Mouse (Mus musculus): ENCODE data around the gene S1pr1.

S1pr1 gene

DNA sequence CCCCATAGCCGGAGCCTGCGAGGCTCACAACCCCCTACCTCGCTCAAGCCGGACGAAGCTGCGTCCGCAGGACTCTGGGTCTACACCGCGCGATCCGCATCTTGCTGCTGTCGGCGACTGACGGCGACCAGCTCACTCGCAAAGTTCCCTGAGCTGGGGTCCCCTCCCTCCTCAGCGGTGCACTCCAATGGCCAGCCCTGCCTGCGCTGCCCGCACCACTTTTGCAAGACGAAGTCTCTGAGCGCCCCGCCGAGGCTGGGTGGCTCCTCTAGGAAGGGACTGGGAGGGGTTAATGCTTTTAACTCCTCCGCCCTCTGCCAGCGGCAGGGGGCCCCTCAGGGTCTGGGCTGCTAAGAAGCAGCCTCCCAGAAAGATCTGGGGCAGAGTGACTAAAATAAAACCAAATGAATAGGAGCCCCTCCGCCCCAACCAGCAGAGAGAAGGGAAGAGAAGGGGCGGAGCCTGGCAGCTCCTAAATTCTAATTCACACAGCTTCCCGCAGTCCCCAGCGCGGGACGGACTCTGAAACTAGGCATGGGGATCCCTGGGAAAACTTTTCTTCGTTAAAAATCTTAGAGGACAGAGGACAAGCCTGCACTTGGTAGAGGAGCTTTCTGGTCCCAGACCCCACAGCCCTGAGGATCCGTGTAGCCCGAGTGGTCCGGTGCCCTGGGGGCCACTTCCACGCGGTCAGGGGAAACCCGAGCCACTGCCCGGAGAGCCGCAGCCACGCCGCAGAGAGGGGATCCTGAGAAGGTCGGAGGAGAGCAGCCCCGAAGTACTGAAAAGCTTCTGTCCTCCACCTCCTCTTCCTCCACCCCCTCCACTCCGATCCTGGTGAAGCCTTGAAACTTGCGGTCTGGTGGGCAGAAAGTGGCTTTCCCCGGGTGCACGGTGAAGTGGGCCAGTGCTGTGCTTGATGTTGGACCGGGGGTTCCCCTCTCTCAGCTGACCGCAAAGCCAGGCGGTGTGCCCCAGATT is at the start of gene S1pr1:
Gene S1pr1, minus strand, starts transcription at position 402 of the 981 bp plus-strand sequence.
- peak; percentile 60; the same call in 1 of the 2 replicates for ATAC-seq (ENCODE audit: insufficient number of reproducible peaks, low FRiP score, low TSS enrichment)

GRCm38 (mm10) chr3:115763292-115763691 is 48.4 kb upstream of the S1pr1 start:
- ATAC-seq (ENCODE audit: insufficient number of reproducible peaks, low FRiP score, low TSS enrichment): no peak

DNA sequence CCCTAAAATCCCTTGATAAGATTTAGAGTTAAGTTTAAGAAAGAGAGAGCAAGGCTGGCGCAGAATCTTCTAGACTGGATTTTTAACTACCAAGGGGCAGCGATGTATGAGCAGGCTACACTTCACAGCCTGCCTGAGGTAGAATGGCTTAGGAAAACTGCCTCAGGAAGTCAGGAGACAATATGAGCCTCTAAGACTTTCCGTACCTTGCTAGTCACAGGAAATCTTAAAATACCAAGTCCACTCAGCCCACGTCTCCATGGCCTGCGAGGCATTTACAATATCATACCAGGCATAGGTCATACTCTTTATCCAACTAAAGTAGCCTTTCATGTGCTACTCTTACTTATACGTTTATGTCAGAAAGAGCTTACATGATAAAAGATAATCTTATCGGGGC is 48.0 kb upstream of the S1pr1 start:
- ATAC-seq (ENCODE audit: insufficient number of reproducible peaks, low FRiP score, low TSS enrichment): no peak

DNA sequence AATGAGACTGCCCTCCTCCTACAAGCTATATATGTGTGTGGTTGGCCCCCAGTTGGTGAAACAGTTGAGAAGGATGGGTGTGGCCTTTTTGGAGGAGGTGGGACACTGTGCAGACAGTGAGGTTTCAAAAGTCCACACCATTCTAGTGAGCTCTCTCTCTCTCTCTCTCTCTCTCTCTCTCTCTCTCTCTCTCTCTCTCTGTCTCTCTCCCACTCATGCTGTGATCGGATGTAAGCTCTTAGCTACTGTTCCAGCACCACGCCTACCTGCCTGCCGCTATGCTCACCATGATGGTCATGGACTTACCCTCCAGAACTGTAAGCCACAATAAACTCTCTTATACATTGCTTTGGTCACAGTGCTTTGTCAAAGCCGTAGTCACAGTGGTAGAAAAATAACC is 44.8 kb upstream of the S1pr1 start:
- no peak for ATAC-seq (ENCODE audit: insufficient number of reproducible peaks, low FRiP score, low TSS enrichment)

DNA sequence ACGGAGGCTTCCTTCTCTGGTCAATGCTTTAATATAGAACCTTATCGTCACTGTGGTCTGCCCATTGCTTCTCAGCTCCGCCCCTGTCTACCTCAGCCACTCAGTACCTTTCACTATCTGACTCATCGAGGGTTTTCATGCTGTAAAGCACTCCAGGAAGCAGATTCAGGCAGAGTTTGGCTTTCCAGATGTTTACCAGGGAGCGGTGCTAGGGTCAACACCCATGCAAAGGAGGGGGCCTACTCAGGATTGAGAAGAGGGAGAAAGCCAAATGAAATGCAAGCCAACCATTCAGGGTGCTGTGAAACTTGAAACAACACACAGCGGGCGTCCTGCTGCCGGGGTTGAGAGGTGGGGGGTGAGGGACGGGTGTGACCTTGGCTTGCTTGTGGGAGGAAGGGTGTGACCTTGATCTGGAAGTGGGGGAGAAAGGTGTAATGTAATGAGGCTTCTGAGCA is 43.6 kb upstream of the S1pr1 start:
- no peak for ATAC-seq (ENCODE audit: insufficient number of reproducible peaks, low FRiP score, low TSS enrichment)

DNA sequence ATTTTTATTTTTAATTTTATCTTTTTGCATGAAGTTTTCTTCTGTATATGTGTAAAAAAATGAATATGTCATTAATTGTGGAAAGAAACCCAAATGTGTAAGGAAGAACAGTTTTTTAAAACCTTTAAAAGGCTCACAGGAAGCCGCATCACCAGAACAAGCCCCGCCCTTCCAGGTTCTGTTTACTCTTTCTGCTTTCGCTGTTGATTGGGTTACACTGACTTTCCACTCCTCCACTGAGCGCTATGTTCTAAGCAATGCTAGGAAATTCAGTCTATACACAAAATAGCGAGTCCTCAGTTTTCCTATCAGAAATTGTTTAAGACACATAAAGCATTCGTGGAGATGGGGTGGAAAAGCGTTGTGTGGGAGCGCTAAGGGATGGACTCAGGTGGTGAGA is 39.6 kb upstream of the S1pr1 start:
- ATAC-seq (ENCODE audit: insufficient number of reproducible peaks, low FRiP score, low TSS enrichment): no peak

GRCm38 (mm10) chr3:115750369-115750768 is 35.5 kb upstream of the S1pr1 start:
- no peak for ATAC-seq (ENCODE audit: insufficient number of reproducible peaks, low FRiP score, low TSS enrichment)

DNA sequence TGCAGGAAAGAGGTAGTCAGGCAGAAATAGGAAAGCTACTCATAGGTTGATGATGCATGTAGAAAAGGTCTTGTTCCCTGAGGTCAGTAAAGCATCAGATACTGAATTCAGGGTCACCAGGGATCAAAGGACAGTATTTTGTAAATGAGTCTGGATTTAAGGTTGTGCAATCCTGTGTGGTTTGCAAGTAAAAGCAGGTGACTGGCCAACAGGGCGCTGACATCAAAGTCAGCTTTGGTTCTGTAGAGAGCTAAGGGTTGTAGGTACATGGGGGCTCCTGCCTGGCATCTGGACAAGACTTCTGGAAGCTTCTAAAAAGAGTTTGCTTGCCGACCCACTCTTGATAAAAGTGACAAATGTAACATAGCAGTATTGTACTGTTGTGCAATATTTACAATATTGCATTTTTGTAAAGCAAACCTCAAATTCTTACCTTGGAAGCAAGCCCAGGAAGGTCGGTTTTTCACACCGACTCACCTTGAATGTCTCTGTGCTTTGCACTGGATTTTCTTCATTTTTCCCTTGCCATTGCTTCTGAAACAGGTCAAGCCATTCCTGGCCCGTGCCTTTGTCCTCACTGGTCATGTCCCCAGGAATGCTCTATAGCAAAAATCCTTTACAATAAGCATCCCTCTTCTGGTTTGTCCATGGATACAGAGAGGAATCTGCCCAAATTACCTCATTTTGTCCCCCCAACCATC is 33.6 kb upstream of the S1pr1 start:
- no peak for ATAC-seq (ENCODE audit: insufficient number of reproducible peaks, low FRiP score, low TSS enrichment)

DNA sequence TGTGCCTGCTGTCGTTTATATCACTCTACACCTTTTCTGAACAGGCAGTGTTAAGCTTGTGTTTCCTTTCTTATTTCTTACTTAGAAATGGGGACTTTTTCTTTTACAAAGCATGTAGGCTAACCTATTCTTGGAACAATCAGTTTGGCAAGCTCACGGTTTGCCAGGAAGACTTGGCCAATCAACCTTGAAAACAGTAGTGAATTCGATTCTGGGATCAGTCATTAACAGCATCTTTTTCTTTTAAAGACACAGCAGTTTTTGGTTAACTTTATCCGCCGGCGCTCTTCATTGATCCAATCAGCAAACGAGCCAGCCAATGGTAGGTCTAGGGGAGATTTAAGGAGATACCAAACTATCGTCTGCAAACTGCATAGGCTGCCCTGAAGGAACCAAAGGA is 31.6 kb upstream of the S1pr1 start:
- no peak for ATAC-seq (ENCODE audit: insufficient number of reproducible peaks, low FRiP score, low TSS enrichment)

DNA sequence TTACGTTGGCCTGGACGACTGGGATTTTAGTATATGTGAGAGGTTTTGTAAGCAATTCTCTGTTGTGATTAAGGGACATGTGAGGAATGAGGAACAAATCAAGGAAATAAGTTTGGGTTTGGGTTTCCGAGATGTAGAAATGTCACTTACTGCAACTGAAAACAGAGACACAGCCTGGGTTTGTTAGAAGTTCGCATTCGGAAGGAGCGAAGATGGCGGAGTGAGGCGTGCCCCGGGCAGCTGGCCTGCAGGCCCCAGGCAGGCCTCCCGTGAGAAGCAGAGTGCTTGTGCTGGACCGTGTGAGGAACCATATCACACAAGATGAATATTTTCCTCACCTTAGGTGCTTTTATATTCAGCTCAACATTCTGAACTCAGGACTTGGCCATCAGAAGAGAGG is 30.2 kb upstream of the S1pr1 start:
- no peak for ATAC-seq (ENCODE audit: insufficient number of reproducible peaks, low FRiP score, low TSS enrichment)

- no peak for ATAC-seq (ENCODE audit: insufficient number of reproducible peaks, low FRiP score, low TSS enrichment)
Observed at GRCm38 (mm10) chr3:115738524-115738923, 23.7 kb upstream of the S1pr1 start.

DNA sequence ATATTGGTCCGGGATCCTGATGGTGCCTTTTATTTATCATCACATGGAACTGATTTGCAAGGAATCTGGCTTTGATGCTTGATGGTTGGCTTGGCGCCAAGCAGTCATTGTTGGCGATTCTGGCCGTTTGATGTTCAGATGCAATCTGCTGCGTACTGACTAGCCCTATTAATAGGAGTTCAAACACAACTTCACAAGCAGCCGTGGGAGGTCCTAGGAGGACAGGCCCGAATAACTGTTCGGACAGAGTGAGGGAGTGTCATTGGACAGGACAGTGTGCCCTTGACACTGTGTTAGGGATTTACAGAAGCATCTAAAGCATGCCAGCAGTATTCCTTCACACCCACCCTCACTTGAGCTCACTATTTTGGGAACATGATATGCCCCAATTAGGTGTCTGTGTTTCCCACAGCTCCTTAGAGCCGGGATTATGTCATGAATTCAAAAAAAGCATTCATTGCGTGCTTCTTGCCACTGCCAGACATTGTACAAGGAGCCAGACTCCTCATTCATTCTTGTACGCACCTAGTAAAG is 23.0 kb upstream of the S1pr1 start:
- no peak for ATAC-seq (ENCODE audit: insufficient number of reproducible peaks, low FRiP score, low TSS enrichment)

DNA sequence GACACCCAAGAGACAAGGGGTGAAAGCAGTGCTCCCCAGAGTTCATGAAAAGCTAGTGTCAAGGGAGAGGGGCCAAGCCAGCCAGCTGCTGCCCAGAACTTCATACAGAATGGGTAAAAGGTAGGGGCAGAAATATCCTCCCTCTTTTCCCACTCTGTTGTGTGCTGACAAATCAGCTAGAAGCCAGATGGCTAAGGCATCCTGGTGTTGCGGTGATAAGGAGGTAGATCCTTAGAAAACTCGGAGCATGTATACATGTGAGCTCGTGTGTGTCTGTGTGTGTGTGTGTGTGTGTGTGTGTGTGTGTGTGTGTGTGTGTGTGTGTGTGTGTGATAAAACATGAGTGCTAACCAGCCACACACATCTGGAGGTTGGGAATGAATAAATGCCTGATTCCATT is 20.7 kb upstream of the S1pr1 start:
- no peak for ATAC-seq (ENCODE audit: insufficient number of reproducible peaks, low FRiP score, low TSS enrichment)

GRCm38 (mm10) chr3:115734841-115735240 is 20.0 kb upstream of the S1pr1 start:
- no peak for ATAC-seq (ENCODE audit: insufficient number of reproducible peaks, low FRiP score, low TSS enrichment)

DNA sequence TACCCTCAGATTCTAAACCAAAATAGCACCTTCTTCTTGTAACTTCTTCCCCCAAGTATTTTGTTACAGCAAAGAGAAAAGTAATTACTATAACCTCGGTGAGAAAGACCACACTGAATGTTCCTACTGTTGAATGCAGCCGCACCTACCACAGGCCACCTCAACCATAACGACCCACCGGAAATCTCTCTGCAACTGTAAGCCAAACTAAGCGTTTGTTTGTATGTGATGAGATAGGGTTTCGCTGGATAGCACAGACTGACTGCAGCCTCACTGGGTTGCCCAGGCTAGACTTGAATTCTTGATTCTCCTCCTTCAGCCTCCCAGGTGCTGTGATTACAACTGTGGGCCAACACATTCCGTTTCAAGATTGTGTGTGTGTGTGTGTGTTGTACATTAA is 15.5 kb upstream of the S1pr1 start:
- no peak for ATAC-seq (ENCODE audit: insufficient number of reproducible peaks, low FRiP score, low TSS enrichment)

GRCm38 (mm10) chr3:115729187-115729586 is 14.3 kb upstream of the S1pr1 start:
- ATAC-seq (ENCODE audit: insufficient number of reproducible peaks, low FRiP score, low TSS enrichment): no peak

- no peak for ATAC-seq (ENCODE audit: insufficient number of reproducible peaks, low FRiP score, low TSS enrichment)
Observed at GRCm38 (mm10) chr3:115728211-115728610, 13.3 kb upstream of the S1pr1 start.

GRCm38 (mm10) chr3:115718886-115719285 is 4.0 kb upstream of the S1pr1 start:
- ATAC-seq (ENCODE audit: insufficient number of reproducible peaks, low FRiP score, low TSS enrichment): no peak

GRCm38 (mm10) chr3:115715900-115716515 is 1.1 kb upstream of the S1pr1 start:
- no peak for ATAC-seq (ENCODE audit: insufficient number of reproducible peaks, low FRiP score, low TSS enrichment)

DNA sequence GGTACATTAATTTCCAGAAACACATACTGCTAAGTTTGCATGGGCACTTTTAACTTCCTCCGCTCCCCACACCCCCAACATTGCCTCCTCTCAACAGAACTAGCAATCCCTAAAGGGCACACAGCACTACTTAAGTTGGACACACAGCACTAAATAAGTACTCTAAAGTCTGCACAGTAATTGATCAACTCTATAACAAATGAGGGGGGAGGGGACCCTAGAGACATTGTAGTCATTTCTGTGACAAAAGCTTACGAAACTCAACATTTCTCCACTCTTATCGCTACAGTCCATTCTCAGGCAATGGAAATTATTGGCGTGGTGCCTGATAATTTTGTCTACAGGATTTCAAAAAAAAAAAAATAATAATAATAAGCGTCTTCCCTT is 830 bp downstream of the S1pr1 start:
- ATAC-seq (ENCODE audit: insufficient number of reproducible peaks, low FRiP score, low TSS enrichment): no peak

All from cerebellum, adult (tissue).